Mouse (Mus musculus): Measurements from ENCODE around the gene Tmem235. TPM values are rescaled to one million over a fixed set of nuclear protein-coding genes. Genes with fewer than 3 reads are reported as not detected.
A peak's percentile ranks its signal among the peaks of the same experiment; 100 is the strongest.

Gene Tmem235
- polyA plus RNA-seq, 1 experiment from 2014 or later: not detected

DNA sequence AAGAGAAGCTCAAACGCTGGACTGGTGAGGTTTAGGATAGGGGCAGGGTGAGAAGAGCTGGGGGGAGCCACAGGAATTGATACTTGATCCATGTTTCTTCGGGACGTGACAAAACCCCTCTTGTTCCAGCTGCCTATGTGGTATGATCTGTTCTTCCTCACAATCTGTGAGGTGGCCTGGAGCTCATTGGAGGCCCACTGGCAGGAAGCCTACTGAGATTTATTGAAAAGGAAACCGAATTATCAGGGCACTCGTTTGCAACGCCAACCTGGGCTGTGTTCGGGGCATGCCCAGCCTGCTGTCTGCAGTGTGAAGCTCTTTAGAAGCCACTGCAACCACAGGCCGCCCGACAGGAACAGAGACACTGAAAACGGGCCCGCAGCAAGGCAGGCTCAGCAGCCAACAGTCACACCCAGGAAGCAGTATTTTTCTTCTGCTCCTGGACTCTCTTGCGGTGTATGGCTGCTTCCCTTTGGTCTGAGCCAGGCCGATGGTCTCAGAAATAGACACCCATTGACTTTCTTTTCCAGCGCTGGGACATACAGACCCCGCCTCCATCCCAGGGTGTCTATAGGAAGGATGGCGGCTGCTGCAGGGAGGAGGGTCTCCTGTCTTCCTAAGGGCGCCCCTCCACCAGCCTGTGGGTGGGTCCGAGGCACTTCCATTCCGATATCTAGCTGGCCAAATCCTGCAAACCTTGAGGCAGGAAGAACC is 12.1 kb upstream of the Tmem235 start:
- Histone ChIP-seq H3K4me1 (ENCODE audit: control insufficient read depth, insufficient read depth, low read length) (peaks cover 12% of the 10 kb centered on the region), H3K27ac (replicated peaks; ENCODE audit: low read depth, low read length) (peak overlapping the region; percentile 73), H3K36me3 (ENCODE audit: control insufficient read depth, insufficient read depth, low read length) (peaks cover 15% of the 10 kb centered on the region), H3K4me2 (ENCODE audit: low read depth, severe bottlenecking) (peak overlapping the region; percentile 73), H3K9ac (ENCODE audit: low read length) (peak overlapping the region; percentile 67), H3K4me3 (ENCODE audit: low read depth, low read length) (peak overlapping the region; percentile 81), H3K9me3 (ENCODE audit: control insufficient read depth, low read length) (no peaks in the 10 kb centered on the region), H3K27me3 (ENCODE audit: control insufficient read depth, insufficient read depth, low read length) (no peaks in the 10 kb centered on the region)
- DNase-seq (ENCODE audit: low spot score) (no peak), ATAC-seq (ENCODE audit: insufficient number of reproducible peaks, low FRiP score, low TSS enrichment, low read depth) (peak; percentile 50)
- 8% methylated on average over 19 of the region's 19 CpGs for WGBS

DNA sequence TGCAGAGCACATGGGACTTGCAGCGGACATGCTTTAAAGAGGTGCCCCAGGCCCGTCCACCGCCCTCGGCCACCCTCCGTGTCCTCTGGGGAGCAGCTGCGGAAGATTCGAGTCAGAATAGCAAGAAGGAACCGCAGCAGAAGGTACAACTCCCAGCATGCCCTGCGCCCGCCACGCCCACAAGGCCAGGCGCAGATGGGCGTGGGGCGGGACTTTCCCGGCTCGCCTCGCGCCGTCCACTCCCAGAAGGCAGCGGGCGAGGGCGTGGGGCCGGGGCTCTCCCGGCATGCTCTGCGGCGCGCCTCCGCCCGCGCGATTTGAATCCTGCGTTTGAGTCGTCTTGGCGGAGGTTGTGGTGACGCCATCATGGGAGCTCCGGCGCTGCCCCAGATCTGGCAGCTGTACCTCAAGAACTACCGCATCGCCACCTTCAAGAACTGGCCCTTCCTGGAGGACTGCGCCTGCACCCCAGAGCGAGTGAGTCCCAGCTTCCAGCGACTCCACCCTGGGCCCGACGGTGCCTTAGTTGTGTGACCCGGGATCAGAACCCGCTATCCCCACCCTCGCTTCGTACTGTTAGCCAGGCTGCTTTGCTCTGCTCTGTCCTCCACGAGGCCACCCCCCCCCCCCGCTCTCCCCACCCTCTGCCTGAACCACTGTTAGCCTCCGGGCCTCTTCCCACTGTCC is 11.4 kb upstream of the Tmem235 start, which contains the start of gene Birc5:
Gene Birc5 (plus strand): TSS at position 267 of the 687 bp plus-strand sequence.
- Histone ChIP-seq H3K27me3 (ENCODE audit: control insufficient read depth, insufficient read depth, low read length) (no peaks in the 10 kb centered on the region), H3K4me1 (ENCODE audit: control insufficient read depth, insufficient read depth, low read length) (peaks cover 12% of the 10 kb centered on the region), H3K4me3 (ENCODE audit: low read depth, low read length) (peak within 1 kb of the TSS; percentile 81), H3K36me3 (ENCODE audit: control insufficient read depth, insufficient read depth, low read length) (peaks cover 15% of the 10 kb centered on the region), H3K27ac (replicated peaks; ENCODE audit: low read depth, low read length) (peak within 1 kb of the TSS; percentile 73), H3K9me3 (ENCODE audit: control insufficient read depth, low read length) (no peaks in the 10 kb centered on the region), H3K4me2 (ENCODE audit: low read depth, severe bottlenecking) (peak within 1 kb of the TSS; percentile 73), H3K9ac (ENCODE audit: low read length) (peak within 1 kb of the TSS; percentile 67)
- ATAC-seq (ENCODE audit: insufficient number of reproducible peaks, low FRiP score, low TSS enrichment, low read depth) (peak; percentile 88), DNase-seq (ENCODE audit: low spot score) (peak; percentile 98)
- 0% methylated on average over 48 of the region's 51 CpGs for WGBS

DNA sequence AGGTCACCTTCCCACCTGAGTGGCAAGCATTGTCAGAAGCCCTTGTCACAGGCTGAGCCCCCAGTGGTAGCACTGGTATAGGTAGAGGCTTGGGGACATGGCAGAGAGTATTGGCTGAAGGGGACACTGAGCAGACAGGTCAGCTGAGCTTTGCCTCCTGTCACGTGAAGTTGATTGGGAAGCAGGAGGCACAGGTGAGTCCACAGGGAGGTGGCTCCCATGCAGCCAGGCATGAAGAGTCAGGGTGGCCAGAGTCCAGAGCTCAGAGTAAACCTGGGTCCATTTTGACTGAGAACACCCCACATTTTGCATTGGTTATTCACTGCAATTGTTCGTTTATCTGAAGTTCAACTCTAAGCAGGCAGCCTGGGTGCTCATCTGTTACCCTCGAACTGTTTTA is 7.7 kb upstream of the Tmem235 start:
- 86% methylated on average over 3 of the region's 3 CpGs for WGBS
- H3K4me3 ChIP-seq (ENCODE audit: low read depth, low read length): no peak overlapping the region
- H3K4me2 ChIP-seq (ENCODE audit: low read depth, severe bottlenecking): no peak overlapping the region
- peaks cover 10% of the 10 kb centered on the region for H3K4me1 ChIP-seq (ENCODE audit: control insufficient read depth, insufficient read depth, low read length)
- no peak overlapping the region for H3K27ac ChIP-seq (replicated peaks; ENCODE audit: low read depth, low read length)
- H3K9me3 ChIP-seq (ENCODE audit: control insufficient read depth, low read length): no peaks in the 10 kb centered on the region
- H3K36me3 ChIP-seq (ENCODE audit: control insufficient read depth, insufficient read depth, low read length): peaks cover 38% of the 10 kb centered on the region
- no peak overlapping the region for H3K9ac ChIP-seq (ENCODE audit: low read length)
- DNase-seq (ENCODE audit: low spot score): no peak
- no peak for ATAC-seq (ENCODE audit: insufficient number of reproducible peaks, low FRiP score, low TSS enrichment, low read depth)
- no peaks in the 10 kb centered on the region for H3K27me3 ChIP-seq (ENCODE audit: control insufficient read depth, insufficient read depth, low read length)

DNA sequence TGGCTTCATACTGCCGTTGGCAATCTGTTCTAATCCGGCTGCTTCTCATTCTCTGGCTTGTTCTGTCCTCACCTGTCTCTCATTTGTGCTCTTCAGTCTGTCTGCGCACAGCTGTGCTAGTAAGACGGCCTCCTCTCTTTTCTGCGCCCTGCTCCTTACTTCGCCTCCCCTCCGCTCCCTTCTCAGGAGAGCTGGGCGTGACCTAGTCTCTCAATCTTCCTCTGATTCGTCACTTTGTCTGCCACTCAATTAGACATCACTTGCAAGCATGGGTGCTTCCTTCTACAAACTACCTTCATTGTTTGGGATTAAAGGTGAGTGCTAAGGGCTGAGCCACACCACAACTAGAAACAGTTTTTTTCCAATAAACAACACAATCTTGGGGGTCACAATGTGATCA is 6.3 kb upstream of the Tmem235 start:
- H3K4me3 ChIP-seq (ENCODE audit: low read depth, low read length): no peak overlapping the region
- no peak for ATAC-seq (ENCODE audit: insufficient number of reproducible peaks, low FRiP score, low TSS enrichment, low read depth)
- no peak for DNase-seq (ENCODE audit: low spot score)
- no peak overlapping the region for H3K4me2 ChIP-seq (ENCODE audit: low read depth, severe bottlenecking)
- H3K36me3 ChIP-seq (ENCODE audit: control insufficient read depth, insufficient read depth, low read length): peaks cover 38% of the 10 kb centered on the region
- no peak overlapping the region for H3K27ac ChIP-seq (replicated peaks; ENCODE audit: low read depth, low read length)
- WGBS: 90% methylated on average over 9 of the region's 9 CpGs
- no peaks in the 10 kb centered on the region for H3K9me3 ChIP-seq (ENCODE audit: control insufficient read depth, low read length)
- peaks cover 9% of the 10 kb centered on the region for H3K4me1 ChIP-seq (ENCODE audit: control insufficient read depth, insufficient read depth, low read length)
- peaks cover under 1% of the 10 kb centered on the region; the same call in 1 of the 2 replicates for H3K27me3 ChIP-seq (ENCODE audit: control insufficient read depth, insufficient read depth, low read length)
- H3K9ac ChIP-seq (ENCODE audit: low read length): no peak overlapping the region

DNA sequence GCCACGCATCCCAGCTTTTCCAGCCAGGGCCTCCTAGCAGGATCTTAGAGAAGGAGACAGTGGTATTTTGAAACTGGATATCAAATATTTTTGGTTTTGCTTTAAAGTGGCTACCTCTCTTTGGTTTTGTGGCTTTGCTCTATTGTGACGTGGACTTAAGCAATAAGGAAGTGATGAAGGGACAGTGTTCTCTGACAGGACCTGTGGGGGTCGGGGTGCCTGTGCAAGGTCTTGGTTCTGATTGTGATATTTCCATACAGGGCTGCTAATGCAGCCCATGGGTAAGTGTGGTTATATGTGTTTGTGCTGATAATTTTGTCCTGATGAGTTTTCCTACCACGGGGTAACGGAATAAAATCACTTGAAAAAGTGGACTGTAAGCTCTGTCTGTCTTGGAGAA is 5.2 kb upstream of the Tmem235 start:
- no peak for DNase-seq (ENCODE audit: low spot score)
- 97% methylated on average over 5 of the region's 5 CpGs for WGBS
- no peak overlapping the region for H3K27ac ChIP-seq (replicated peaks; ENCODE audit: low read depth, low read length)
- no peak overlapping the region for H3K4me3 ChIP-seq (ENCODE audit: low read depth, low read length)
- no peak overlapping the region for H3K9ac ChIP-seq (ENCODE audit: low read length)
- peaks cover 38% of the 10 kb centered on the region for H3K36me3 ChIP-seq (ENCODE audit: control insufficient read depth, insufficient read depth, low read length)
- H3K4me2 ChIP-seq (ENCODE audit: low read depth, severe bottlenecking): no peak overlapping the region
- peaks cover 10% of the 10 kb centered on the region for H3K27me3 ChIP-seq (ENCODE audit: control insufficient read depth, insufficient read depth, low read length)
- no peak for ATAC-seq (ENCODE audit: insufficient number of reproducible peaks, low FRiP score, low TSS enrichment, low read depth)
- H3K9me3 ChIP-seq (ENCODE audit: control insufficient read depth, low read length): no peaks in the 10 kb centered on the region
- peaks cover 6% of the 10 kb centered on the region for H3K4me1 ChIP-seq (ENCODE audit: control insufficient read depth, insufficient read depth, low read length)

DNA sequence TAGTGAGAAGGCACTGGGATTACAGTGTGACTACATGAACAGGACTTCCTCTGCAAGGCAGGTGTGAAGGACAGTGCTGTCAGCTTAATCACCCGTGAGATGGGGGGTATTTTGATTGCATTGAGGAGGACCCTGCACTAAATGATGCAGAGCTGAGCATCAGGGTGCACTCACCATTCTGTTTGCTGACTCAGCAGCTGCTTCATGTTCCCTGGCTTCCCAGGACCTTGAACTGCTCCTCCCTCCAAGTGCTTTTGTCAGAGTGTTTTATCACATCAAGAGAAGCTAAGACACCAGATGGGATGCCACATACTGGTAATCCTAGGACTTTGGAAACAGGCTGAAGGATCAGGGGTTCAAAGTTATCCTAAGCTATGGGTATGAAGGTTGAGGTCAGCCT is 4.6 kb upstream of the Tmem235 start:
- ATAC-seq (ENCODE audit: insufficient number of reproducible peaks, low FRiP score, low TSS enrichment, low read depth) (no peak), DNase-seq (ENCODE audit: low spot score) (no peak)
- 88% methylated on average over 1 of the region's 1 CpGs for WGBS
- H3K27me3 ChIP-seq (ENCODE audit: control insufficient read depth, insufficient read depth, low read length): peaks cover 16% of the 10 kb centered on the region
- no peak overlapping the region for H3K4me2 ChIP-seq (ENCODE audit: low read depth, severe bottlenecking)
- H3K9me3 ChIP-seq (ENCODE audit: control insufficient read depth, low read length): no peaks in the 10 kb centered on the region
- H3K36me3 ChIP-seq (ENCODE audit: control insufficient read depth, insufficient read depth, low read length): peaks cover 37% of the 10 kb centered on the region
- H3K9ac ChIP-seq (ENCODE audit: low read length): no peak overlapping the region
- H3K4me3 ChIP-seq (ENCODE audit: low read depth, low read length): no peak overlapping the region
- H3K4me1 ChIP-seq (ENCODE audit: control insufficient read depth, insufficient read depth, low read length): 0 out of 2 replicates have a peak, but pooled peaks cover 8% of the 10 kb centered on the region
- H3K27ac ChIP-seq (replicated peaks; ENCODE audit: low read depth, low read length): no peak overlapping the region

DNA sequence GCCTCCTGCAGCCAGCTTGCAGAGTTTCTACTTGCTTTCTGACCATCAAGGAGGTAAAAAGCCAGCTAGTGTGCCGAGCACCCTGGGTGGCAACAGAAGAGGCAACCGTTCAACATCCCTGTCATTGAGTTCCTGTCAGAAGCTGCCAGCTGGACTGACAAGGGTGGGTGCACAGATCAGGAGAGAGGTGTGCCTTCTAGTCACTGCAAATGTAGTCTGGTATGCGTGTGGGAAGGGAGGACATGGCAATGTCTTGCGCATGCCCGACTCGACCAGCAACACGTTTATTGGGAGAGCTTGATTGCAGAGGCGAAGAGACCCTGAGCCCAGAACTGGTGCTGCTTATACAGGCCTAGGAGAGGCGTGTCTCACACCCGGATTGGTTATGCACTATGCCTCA is 3.1 kb upstream of the Tmem235 start:
- Histone ChIP-seq H3K4me1 (ENCODE audit: control insufficient read depth, insufficient read depth, low read length) (0 out of 2 replicates have a peak, but pooled peaks cover 8% of the 10 kb centered on the region), H3K36me3 (ENCODE audit: control insufficient read depth, insufficient read depth, low read length) (peaks cover 33% of the 10 kb centered on the region), H3K27me3 (ENCODE audit: control insufficient read depth, insufficient read depth, low read length) (peaks cover 28% of the 10 kb centered on the region), H3K9me3 (ENCODE audit: control insufficient read depth, low read length) (no peaks in the 10 kb centered on the region), H3K27ac (replicated peaks; ENCODE audit: low read depth, low read length) (no peak overlapping the region), H3K9ac (ENCODE audit: low read length) (no peak overlapping the region), H3K4me3 (ENCODE audit: low read depth, low read length) (no peak overlapping the region), H3K4me2 (ENCODE audit: low read depth, severe bottlenecking) (no peak overlapping the region)
- WGBS: 94% methylated on average over 10 of the region's 10 CpGs
- no peak for DNase-seq (ENCODE audit: low spot score)
- no peak for ATAC-seq (ENCODE audit: insufficient number of reproducible peaks, low FRiP score, low TSS enrichment, low read depth)

DNA sequence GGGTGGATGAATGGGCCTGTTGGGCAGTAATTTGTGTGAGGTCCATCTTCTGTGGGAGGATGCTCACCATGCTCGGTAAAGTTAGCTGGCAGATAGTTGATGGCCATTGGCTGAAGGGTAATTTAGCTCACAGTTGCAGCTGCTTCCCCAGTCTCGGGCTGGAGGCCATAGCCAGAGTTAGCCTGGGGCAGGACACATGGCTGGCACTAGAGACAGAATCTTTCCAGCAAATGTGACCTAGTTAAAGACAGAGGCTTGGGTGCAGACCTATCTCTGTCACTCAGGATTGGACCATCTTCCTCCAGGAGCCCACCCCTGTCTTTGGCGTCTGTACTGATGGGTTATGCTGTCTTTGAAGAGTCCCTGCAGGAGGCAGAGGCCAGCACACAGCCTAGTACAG is 2.2 kb upstream of the Tmem235 start:
- WGBS: 43% methylated on average over 3 of the region's 3 CpGs
- DNase-seq (ENCODE audit: low spot score): no peak

More for the DNA sequence above, 2.2 kb upstream of the Tmem235 start:
- H3K27me3 ChIP-seq (ENCODE audit: control insufficient read depth, insufficient read depth, low read length): peaks cover 28% of the 10 kb centered on the region
- no peak overlapping the region for H3K4me2 ChIP-seq (ENCODE audit: low read depth, severe bottlenecking)
- H3K27ac ChIP-seq (replicated peaks; ENCODE audit: low read depth, low read length): no peak overlapping the region
- 0 out of 2 replicates have a peak, but pooled peaks cover 8% of the 10 kb centered on the region for H3K4me1 ChIP-seq (ENCODE audit: control insufficient read depth, insufficient read depth, low read length)
- H3K9me3 ChIP-seq (ENCODE audit: control insufficient read depth, low read length): no peaks in the 10 kb centered on the region
- no peak for ATAC-seq (ENCODE audit: insufficient number of reproducible peaks, low FRiP score, low TSS enrichment, low read depth)
- no peak overlapping the region for H3K9ac ChIP-seq (ENCODE audit: low read length)
- no peak overlapping the region for H3K4me3 ChIP-seq (ENCODE audit: low read depth, low read length)
- peaks cover 24% of the 10 kb centered on the region for H3K36me3 ChIP-seq (ENCODE audit: control insufficient read depth, insufficient read depth, low read length)

All from limb, embryonic 11.5 days (tissue).